21 mouse cellular contexts compared by ENCODE assay signal in genomic region chr9:109031001-109031400, GRCm38 (mm10). TPM values are rescaled to one million over a fixed set of nuclear protein-coding genes. Genes with fewer than 3 reads are reported as not detected.
DNase-seq lines count a peak whose midpoint lies in the region; ATAC-seq and TF ChIP-seq lines count a peak whose summit lies in the region.
"Had no signal": no experiment of that assay in that cellular context is flagged by ENCODE, and none has a peak within 500 bp of the region (broad histone marks: within the 10 kb centered on the region; RNA-seq: fewer than 3 reads in every experiment).

No protein-coding gene starts in this region.

- no peak overlapping the region for H3K9ac ChIP-seq in heart, embryonic 12.5 days

- H3K4me1 ChIP-seq in heart, embryonic 12.5 days (replicated peaks) = no peaks in the 10 kb centered on the region; the same call in 1 of the 2 replicates
- H3K4me1 ChIP-seq in thymus, adult 2 months (replicated peaks; ENCODE audit: control insufficient read depth, insufficient read depth, low read length) = peaks cover 3% of the 10 kb centered on the region; the same call in 1 of the 2 replicates

- 0 out of 2 replicates have a peak, but pooled peaks cover 7% of the 10 kb centered on the region for H3K36me3 ChIP-seq in heart, embryonic 12.5 days
- no peaks in the 10 kb centered on the region for H3K36me3 ChIP-seq in thymus, adult 2 months (ENCODE audit: control insufficient read depth, insufficient read depth, low read length)

- no peak overlapping the region for H3K27ac ChIP-seq in heart, embryonic 12.5 days (ENCODE audit: poor library complexity, severe bottlenecking)
- no peak overlapping the region for H3K27ac ChIP-seq in thymus, adult 2 months (ENCODE audit: control insufficient read depth, insufficient read depth, low read length)

- no peak overlapping the region for H3K4me3 ChIP-seq in heart, embryonic 12.5 days
- H3K4me3 ChIP-seq in thymus, adult 2 months (ENCODE audit: control insufficient read depth, insufficient read depth, low read length) = no peak overlapping the region

- DNase-seq in heart, adult 11 months = peak; percentile 82
- peak; percentile 27 for DNase-seq in testis, postnatal 10 days (ENCODE audit: low spot score)
- DNase-seq in testis, postnatal 14 days (ENCODE audit: low spot score) = no peak
- peak; percentile 2 for DNase-seq in thymus, postnatal 4 days
- DNase-seq in thymus, adult 2 months = no peak
- DNase-seq: adrenal gland, adult 2 months; adrenal gland, adult 8-10 months; adrenal gland, postnatal 10 days; adrenal gland, postnatal 14 days; adrenal gland, postnatal 25 days; adrenal gland, postnatal 36 days; B cell, adult 2 months; cerebellum, adult 11 months; cerebellum, adult 11-12 months; cerebellum, adult 18-20 months had no signal

- TF ChIP-seq POLR2A in thymus, adult 2 months (IDR thresholded peaks at IDR 0.05; ENCODE audit: control insufficient read depth, extremely low read depth, insufficient read depth, low read length, poor library complexity) = no peak

- no peaks in the 10 kb centered on the region for H3K27me3 ChIP-seq in heart, embryonic 12.5 days (replicated peaks)
- no peaks in the 10 kb centered on the region for H3K27me3 ChIP-seq in thymus, adult 2 months (ENCODE audit: control insufficient read depth, insufficient read depth, low read length)
- H3K27me3 ChIP-seq: CH12.LX, Patski had no signal

- no peak for ATAC-seq in heart, embryonic 12.5 days (ENCODE audit: insufficient number of reproducible peaks, low FRiP score)
- ATAC-seq: activated CD4-positive, CD25-positive, alpha-beta regulatory T cell, adult 4 months; CD4-positive, CD25-positive, alpha-beta regulatory T cell, adult 4 months; Patski had no signal

- 88% methylated on average over 7 of the region's 7 CpGs for WGBS in heart, embryonic 12.5 days
- WGBS in thymus, adult 2 months = 97% methylated on average over 7 of the region's 7 CpGs

- no peaks in the 10 kb centered on the region for H3K9me3 ChIP-seq in heart, embryonic 12.5 days (replicated peaks)
- H3K9me3 ChIP-seq: G1E had no signal

- TF ChIP-seq CTCF in thymus, adult 2 months (IDR thresholded peaks at IDR 0.05; ENCODE audit: borderline replicate concordance, control insufficient read depth, extremely low read depth, insufficient read depth, low read length, poor library complexity) = no peak

- no peak overlapping the region for H3K4me2 ChIP-seq in heart, embryonic 12.5 days

RNA-seq across cellular contexts. Expression of gene Shisa5, which starts 7.4 kb away (rescaled TPM):
- 67.5 and 70.3 TPM in 2 replicates for polyA plus RNA-seq in heart, embryonic 12.5 days (2016; fragmentation: Nextera tagmentation; extraction: Ambion mirVana)
- polyA plus RNA-seq in thymus, adult 2 months (2012; rRNA removed) = 2,502 and 2,648 TPM in 2 replicates

RNA-seq across cellular contexts. Expression of gene Trex1, which starts 28.5 kb away (rescaled TPM):
- polyA plus RNA-seq in heart, embryonic 12.5 days (2016; fragmentation: Nextera tagmentation; extraction: Ambion mirVana) = 5.8 and 7.1 TPM in 2 replicates
- 210 and 228 TPM in 2 replicates for polyA plus RNA-seq in thymus, adult 2 months (2012; rRNA removed)

RNA-seq across cellular contexts. Expression of gene Pfkfb4, which starts 39.4 kb away (rescaled TPM):
- 3.0 and 4.3 TPM in 2 replicates for polyA plus RNA-seq in heart, embryonic 12.5 days (2016; fragmentation: Nextera tagmentation; extraction: Ambion mirVana)
- 13.4 and 15.1 TPM in 2 replicates for polyA plus RNA-seq in thymus, adult 2 months (2012; rRNA removed)

RNA-seq across cellular contexts. Expression of gene Atrip, which starts 42.9 kb away (rescaled TPM):
- polyA plus RNA-seq in heart, embryonic 12.5 days (2016; fragmentation: Nextera tagmentation; extraction: Ambion mirVana) = 17.9 and 19.6 TPM in 2 replicates
- polyA plus RNA-seq in thymus, adult 2 months (2012; rRNA removed) = 37.9 and 39.9 TPM in 2 replicates

RNA-seq across cellular contexts. Expression of gene Ucn2, which starts 45.2 kb away (rescaled TPM):
- not detected in 2 replicates for polyA plus RNA-seq in heart, embryonic 12.5 days (2016; fragmentation: Nextera tagmentation; extraction: Ambion mirVana)
- 0.40 and 1.3 TPM in 2 replicates for polyA plus RNA-seq in thymus, adult 2 months (2012; rRNA removed)
- polyA plus RNA-seq: activated CD4-positive, CD25-positive, alpha-beta regulatory T cell, adult 4 months; CD4-positive, CD25-positive, alpha-beta regulatory T cell, adult 4 months; G1E had no signal

Comparison
In these comparisons a context has a peak if more than half of its experiments do, and no peak if none do; other contexts are left out.
1. DNase-seq: peak in heart, adult 11 months (single experiment), testis, postnatal 10 days (single experiment) and thymus, postnatal 4 days (single experiment); none in testis, postnatal 14 days (single experiment) and thymus, adult 2 months (single experiment).
2. RNA of gene Shisa5, which starts 7.4 kb away (polyA plus RNA-seq): 2,502 to 2,648 TPM in thymus, adult 2 months; 67.5 to 70.3 TPM in heart, embryonic 12.5 days; every median in the first group is over 10 times any median in the second.
3. RNA of gene Trex1, which starts 28.5 kb away (polyA plus RNA-seq): 210 to 228 TPM in thymus, adult 2 months; 5.8 to 7.1 TPM in heart, embryonic 12.5 days; every median in the first group is over 10 times any median in the second.